Mouse (Mus musculus) CH12.LX (cell line): ENCODE results near the gene Mettl24. TPM values are rescaled to one million over a fixed set of nuclear protein-coding genes. Genes with fewer than 3 reads are reported as not detected.
A peak's percentile ranks its signal among the peaks of the same experiment; 100 is the strongest.

Source experiments
- DNase-seq: peaks from one replicate; pipeline ENCODE4 v3.0.0-alpha.2; 2013; ENCODE audit errors: extremely low read depth
- H3K27ac ChIP-seq: 2 replicates; pipeline ENCODE4 v1.5.1; 2012; ENCODE audit warnings: low read depth, mild to moderate bottlenecking, control low read depth, moderate library complexity; ENCODE audit not compliant: insufficient read depth
- H3K27me3 ChIP-seq: replicated peaks from 2 replicates; pipeline ENCODE3; 2012; ENCODE audit warnings: inconsistent platforms
- H3K36me3 ChIP-seq, 2 experiments: replicated peaks in 1 of 2; 2 replicates each; pipeline versions ENCODE3 to v1.6.1; 2012; ENCODE audit warnings: inconsistent platforms in 1 of 2, low read length in 1 of 2, mild to moderate bottlenecking in 1 of 2, mixed read lengths in 1 of 2, moderate library complexity in 1 of 2; ENCODE audit not compliant: control insufficient read depth in 1 of 2, insufficient read depth in 1 of 2
- H3K4me1 ChIP-seq, 2 experiments: 2 replicates each; pipeline ENCODE4 v1.6.1; 2012; ENCODE audit warnings: inconsistent platforms in 1 of 2, moderate library complexity in 1 of 2; ENCODE audit not compliant: insufficient read depth in 2 of 2, control insufficient read depth in 1 of 2
- H3K4me2 ChIP-seq: 2 replicates; pipeline ENCODE4 v1.6.1; 2012; ENCODE audit warnings: low read depth, mild to moderate bottlenecking, control low read depth; ENCODE audit not compliant: poor library complexity, insufficient read depth, severe bottlenecking
- H3K4me3 ChIP-seq, 3 experiments: fragments of 150-350 bp in 1 of 3; sonication (generic) in 1 of 3; replicated peaks in 1 of 3; 2 replicates each; pipeline versions ENCODE3 to v1.5.1; 2011 to 2012; ENCODE audit warnings: low read depth in 2 of 3, low read length in 2 of 3, mild to moderate bottlenecking in 2 of 3, moderate library complexity in 2 of 3, control low read depth in 1 of 3, improper control_type of control experiment in 1 of 3, inconsistent platforms in 1 of 3, mixed read lengths in 1 of 3; ENCODE audit not compliant: poor library complexity in 1 of 3
- H3K79me2 ChIP-seq: replicated peaks from 2 replicates; pipeline ENCODE4 v1.6.1; 2012; ENCODE audit warnings: mild to moderate bottlenecking, moderate library complexity; ENCODE audit not compliant: control insufficient read depth, poor library complexity, insufficient read depth, severe bottlenecking; ENCODE audit errors: extremely low read depth
- H3K9ac ChIP-seq: 2 replicates; pipeline ENCODE4 v1.6.1; 2012; ENCODE audit warnings: low read depth, mild to moderate bottlenecking, control low read depth, moderate library complexity; ENCODE audit not compliant: insufficient read depth
- H3K9me3 ChIP-seq: replicated peaks from 2 replicates; pipeline ENCODE3; 2012; ENCODE audit warnings: low read length, inconsistent platforms, mixed read lengths
- CHD1 ChIP-seq: IDR thresholded peaks from 2 replicates; pipeline ENCODE4 v1.6.1; 2012; ENCODE audit warnings: low read depth, low read length, improper control_type of control experiment, inconsistent platforms
- E2F4 ChIP-seq: IDR thresholded peaks from 2 replicates; pipeline ENCODE4 v1.6.1; 2011; ENCODE audit warnings: low read depth, low read length, improper control_type of control experiment; ENCODE audit not compliant: insufficient replicate concordance
- ELF1 ChIP-seq: IDR thresholded peaks from 2 replicates; pipeline ENCODE4 v1.6.1; 2014; ENCODE audit warnings: low read depth, mild to moderate bottlenecking, inconsistent platforms, low read length, improper control_type of control experiment
- EP300 ChIP-seq: IDR thresholded peaks from 2 replicates; pipeline ENCODE4 v1.6.1; 2011; ENCODE audit warnings: low read length, improper control_type of control experiment
- ETS1 ChIP-seq: conservative IDR thresholded peaks from 2 replicates; pipeline ENCODE4 v1.6.1; 2012; ENCODE audit warnings: low read depth, mild to moderate bottlenecking, inconsistent platforms, low read length, improper control_type of control experiment, moderate library complexity
- GABPA ChIP-seq: IDR thresholded peaks from 2 replicates; pipeline ENCODE4 v1.6.1; 2012; ENCODE audit warnings: low read depth, low read length, improper control_type of control experiment, inconsistent platforms; ENCODE audit not compliant: insufficient replicate concordance
- HCFC1 ChIP-seq: IDR thresholded peaks from 2 replicates; pipeline ENCODE4 v1.6.1; 2012; ENCODE audit warnings: low read depth, mild to moderate bottlenecking, inconsistent platforms, low read length, improper control_type of control experiment
- MAFK ChIP-seq: IDR thresholded peaks from 2 replicates; pipeline ENCODE4 v1.6.1; 2011; ENCODE audit warnings: low read length, improper control_type of control experiment; ENCODE audit not compliant: insufficient replicate concordance
- MXI1 ChIP-seq: IDR thresholded peaks from 2 replicates; pipeline ENCODE4 v1.6.1; 2011; ENCODE audit warnings: mild to moderate bottlenecking, low read depth, low read length, improper control_type of control experiment
- POLR2A ChIP-seq: IDR thresholded peaks from 2 replicates; pipeline ENCODE4 v1.6.1; 2011; ENCODE audit warnings: low read depth, mild to moderate bottlenecking, improper control_type of control experiment, low read length
- RAD21 ChIP-seq: IDR thresholded peaks from 2 replicates; pipeline ENCODE4 v1.6.1; 2011; ENCODE audit warnings: low read depth, mild to moderate bottlenecking, low read length, improper control_type of control experiment, moderate library complexity
- SMC3 ChIP-seq: IDR thresholded peaks from 2 replicates; pipeline ENCODE4 v1.6.1; 2011; ENCODE audit warnings: low read depth, low read length, improper control_type of control experiment
- TBP ChIP-seq: conservative IDR thresholded peaks from 2 replicates; pipeline ENCODE4 v1.6.1; 2011; ENCODE audit warnings: low read depth, low read length, improper control_type of control experiment
- TCF12 ChIP-seq: IDR thresholded peaks from 2 replicates; pipeline ENCODE4 v1.6.1; 2014; ENCODE audit warnings: low read depth, mild to moderate bottlenecking, inconsistent platforms, low read length, improper control_type of control experiment
- UBTF ChIP-seq: IDR thresholded peaks from 2 replicates; pipeline ENCODE4 v1.6.1; 2012; ENCODE audit warnings: low read depth, mild to moderate bottlenecking, inconsistent platforms, low read length, improper control_type of control experiment, moderate library complexity
- ZKSCAN1 ChIP-seq: IDR thresholded peaks from 2 replicates; pipeline ENCODE4 v1.6.1; 2012; ENCODE audit warnings: low read depth, inconsistent platforms, low read length, improper control_type of control experiment, borderline replicate concordance
- dilution Hi-C: fragments of 300-500 bp; cut with MboI; formaldehyde crosslinking; loops from 2 replicates; pipeline ENCODE4 v1.14.3; 2020; ENCODE audit warnings: low sequenced_read_pairs; ENCODE audit not compliant: extremely low pct_unique_long_range_greater_than_20kb, extremely low pct_ligation_motif_present
- in situ Hi-C: fragments of 300-500 bp; cut with MboI; formaldehyde crosslinking; loops from 3 replicates; pipeline ENCODE4 v1.14.3; 2019; ENCODE audit warnings: low sequenced_read_pairs, low pct_ligation_motif_present, low pct_unique_long_range_greater_than_20kb, mixed read lengths
- polyA plus RNA-seq: library from polyadenylated mRNA; unstranded; fragments of >175 nt; gene quantifications from 2 replicates; pipeline ENCODE4 v1.2.1, GENCODE M21; 2012; ENCODE audit warnings: low read depth; ENCODE audit not compliant: insufficient read length
- total RNA-seq, 2 experiments: library from RNA; depleted of rRNA; stranded (reverse); fragments of 300-350 nt in 1 of 2; fragments of >200 nt in 1 of 2; gene quantifications; 2 replicates each; pipeline ENCODE4 v1.2.3; 2012 to 2014

Gene Mettl24
- total and polyA plus RNA-seq, 3 experiments = not detected

- no peak overlapping the region for H3K27ac ChIP-seq
- peaks cover 4% of the 10 kb centered on the region for H3K9me3 ChIP-seq
- in situ Hi-C loops = no loop called here
- no peak for TF ChIP-seq RAD21
- no peak for TF ChIP-seq ETS1
- TF ChIP-seq HCFC1 = no peak
- H3K4me1 ChIP-seq = peaks cover 10 to 20% of the 10 kb centered on the region in 2 experiments; a peak in 3 of 4 replicates
- H3K79me2 ChIP-seq = no peaks in the 10 kb centered on the region
- dilution Hi-C loops = no loop called here
- no peak overlapping the region for H3K4me3 ChIP-seq
- no peaks in the 10 kb centered on the region for H3K27me3 ChIP-seq
- H3K9ac ChIP-seq = no peak overlapping the region
- no peak for DNase-seq
- H3K36me3 ChIP-seq = no peaks in the 10 kb centered on the region
- H3K4me2 ChIP-seq = no peak overlapping the region
These were observed 16.1 kb upstream of the Mettl24 start for GRCm38 (mm10) chr10:40666943-40667342.

- Histone ChIP-seq H3K27me3 (no peaks in the 10 kb centered on the region), H3K79me2 (no peaks in the 10 kb centered on the region), H3K4me2 (no peak overlapping the region), H3K9ac (no peak overlapping the region), H3K4me3 (no peak overlapping the region), H3K36me3 (no peaks in the 10 kb centered on the region), H3K9me3 (peaks cover 4% of the 10 kb centered on the region), H3K27ac (no peak overlapping the region), H3K4me1 (peaks cover 10 to 20% of the 10 kb centered on the region in 2 experiments; a peak in 3 of 4 replicates)
- in situ Hi-C loops (no loop called here), dilution Hi-C loops (no loop called here)
- TF ChIP-seq UBTF (no peak), ELF1 (peak; percentile 72)
- peak; percentile 62 for DNase-seq
These were observed 14.4 kb upstream of the Mettl24 start for GRCm38 (mm10) chr10:40668640-40669039.

- peaks cover 12 to 21% of the 10 kb centered on the region in 2 experiments; a peak in 3 of 4 replicates for H3K4me1 ChIP-seq
- H3K9ac ChIP-seq = no peak overlapping the region
- no peaks in the 10 kb centered on the region for H3K79me2 ChIP-seq
- TF ChIP-seq TCF12 (no peak), ZKSCAN1 (no peak), E2F4 (no peak), MAFK (no peak), UBTF (no peak), EP300 (no peak), POLR2A (no peak), SMC3 (no peak), CHD1 (no peak), MXI1 (no peak), GABPA (no peak), TBP (no peak)
- H3K9me3 ChIP-seq = no peaks in the 10 kb centered on the region
- no peaks in the 10 kb centered on the region for H3K36me3 ChIP-seq
- H3K27ac ChIP-seq = no peak overlapping the region
- H3K4me3 ChIP-seq = no peak overlapping the region
- no peaks in the 10 kb centered on the region for H3K27me3 ChIP-seq
- dilution Hi-C loops (no loop called here), in situ Hi-C loops (no loop called here)
- H3K4me2 ChIP-seq = no peak overlapping the region
- no peak for DNase-seq
These were observed 10.3 kb upstream of the Mettl24 start for GRCm38 (mm10) chr10:40672587-40673296.
